In genomic region chr6:35252477-35253346, GRCm38 (mm10) we compare ENCODE assay signal across 8 mouse cellular contexts. TPM values are rescaled to one million over a fixed set of nuclear protein-coding genes. Genes with fewer than 3 reads are reported as not detected.
DNase-seq lines count a peak whose midpoint lies in the region; TF ChIP-seq lines count a peak whose summit lies in the region.

No protein-coding gene starts in this region.

- peaks cover 4% of the 10 kb centered on the region; the same call in 1 of the 2 replicates for H3K4me1 ChIP-seq in cortical plate, adult 2 months (ENCODE audit: control insufficient read depth, insufficient read depth, low read length)

- peak; percentile 94 for DNase-seq in adipocyte (ENCODE audit: low spot score)
- DNase-seq in gastrocnemius, postnatal 10 days: peak; percentile 96
- DNase-seq in induced T-regulatory cell, adult 2 months (ENCODE audit: low read depth): peak; percentile 94
- DNase-seq in left cerebral cortex, postnatal 14 days (ENCODE audit: low spot score in 2 of 2): peak; percentile 86 to 88
- DNase-seq in mesoderm, embryonic 11.5 days (ENCODE audit: low read depth, low spot score): peak; percentile 92
- peak; percentile 72 to 75 for DNase-seq in right cerebral cortex, postnatal 36 days (ENCODE audit: low spot score in 2 of 2)
- DNase-seq in yolk sac, embryonic 10.5 days (ENCODE audit: low spot score): peak; percentile 89

- TF ChIP-seq POLR2A in cortical plate, adult 2 months (IDR thresholded peaks at IDR 0.05; ENCODE audit: extremely low read depth, insufficient read depth, low read length): peak; percentile 91

- peak; percentile 66 for TF ChIP-seq CTCF in cortical plate, adult 2 months (IDR thresholded peaks at IDR 0.05; ENCODE audit: extremely low read depth, insufficient read depth, low read length)

- H3K4me3 ChIP-seq in cortical plate, adult 2 months (ENCODE audit: insufficient read depth, low read length): peak overlapping the region; percentile 62

- intact Hi-C loops in left cerebral cortex, postnatal 14 days (cut with DNase I): loop anchor here (10.0 kb wide), 2 partner anchors 122 to 312 kb away; no protein-coding TSS in a partner anchor

- peak overlapping the region; percentile 42 for H3K27ac ChIP-seq in cortical plate, adult 2 months (ENCODE audit: insufficient read depth, low read length)

RNA-seq across cellular contexts. Expression of gene Slc13a4, which starts 55.2 kb away (rescaled TPM):
- polyA plus RNA-seq in cortical plate, adult 2 months (2012; rRNA removed): 7.8 and 9.5 TPM in 2 replicates
- total RNA-seq in gastrocnemius, postnatal 10 days (2021): under 1 TPM; 0.28 to 0.47 TPM
- 10 to 100 TPM; 11.1 to 13.9 TPM for total RNA-seq in left cerebral cortex, postnatal 14 days (2021)

Comparison
In these comparisons a context has a peak if more than half of its experiments do, and no peak if none do; other contexts are left out.
1. Peak in every context shown above with its lines: DNase-seq, H3K4me3 ChIP-seq and H3K27ac ChIP-seq.
2. RNA of gene Slc13a4, which starts 55.2 kb away (total RNA-seq): 11.1 to 13.9 TPM in left cerebral cortex, postnatal 14 days; 0.28 to 0.47 TPM in gastrocnemius, postnatal 10 days; every median in the first group is over 4 times any median in the second.